Mouse (Mus musculus): ENCODE measurements at regions not wholly inside any gene's neighbourhood (a gene's known extent, or its start where the extent isn't known, plus 50 kb on each side); places are given as distances from the start of the nearest gene placed in this dataset.

GRCm38 (mm10) chr14:79898240-79898639 lies 85.6 kb upstream of the Olfm4 start:
- TF ChIP-seq CTCF (IDR thresholded peaks at IDR 0.05; ENCODE audit: borderline replicate concordance, insufficient read depth, low read depth, low read length) (no peak), POLR2A (IDR thresholded peaks at IDR 0.05; ENCODE audit: borderline replicate concordance, insufficient read depth, low read length) (no peak)
